Mouse (Mus musculus): ENCODE data around the gene Bod1. TPM values are rescaled to one million over a fixed set of nuclear protein-coding genes. Genes with fewer than 3 reads are reported as not detected.

Gene Bod1
- total and polyA plus RNA-seq, 2 experiments from 2014 or later, result 91.2 to 134 TPM

- no peak overlapping the region for H3K4me3 ChIP-seq (ENCODE audit: low read length)
- no peaks in the 10 kb centered on the region; the same call in 1 of the 2 replicates for H3K9me3 ChIP-seq (ENCODE audit: low read length)
- H3K27me3 ChIP-seq (ENCODE audit: insufficient read depth, low read length), result no peaks in the 10 kb centered on the region
- WGBS, result 69% methylated on average over 8 of the region's 8 CpGs
- H3K36me3 ChIP-seq (ENCODE audit: insufficient read depth, low read length), result no peaks in the 10 kb centered on the region
- DNase-seq (ENCODE audit: low spot score), result no peak
- H3K4me2 ChIP-seq (ENCODE audit: low read depth, low read length), result no peak overlapping the region
- 0 out of 2 replicates have a peak, but pooled peaks have one; percentile 24 for ATAC-seq
- no peak overlapping the region for H3K9ac ChIP-seq (replicated peaks; ENCODE audit: low read length)
- no peak overlapping the region for H3K27ac ChIP-seq
- no peaks in the 10 kb centered on the region for H3K4me1 ChIP-seq (ENCODE audit: insufficient read depth, low read length)
- TF ChIP-seq CTCF (IDR thresholded peaks at IDR 0.05; ENCODE audit: low read depth), result no peak
These were observed 31.5 kb upstream of the Bod1 start for GRCm38 (mm10) chr11:31703173-31703572.

GRCm38 (mm10) chr11:31701901-31702300 is 30.2 kb upstream of the Bod1 start:
- DNase-seq (ENCODE audit: low spot score), result no peak
- no peak overlapping the region for H3K4me2 ChIP-seq (ENCODE audit: low read depth, low read length)
- H3K9me3 ChIP-seq (ENCODE audit: low read length), result no peaks in the 10 kb centered on the region
- TF ChIP-seq CTCF (IDR thresholded peaks at IDR 0.05; ENCODE audit: low read depth), result no peak
- 92% methylated on average over 3 of the region's 3 CpGs for WGBS
- no peak overlapping the region for H3K27ac ChIP-seq
- H3K36me3 ChIP-seq (ENCODE audit: insufficient read depth, low read length), result no peaks in the 10 kb centered on the region
- no peak overlapping the region for H3K4me3 ChIP-seq (ENCODE audit: low read length)
- no peaks in the 10 kb centered on the region for H3K27me3 ChIP-seq (ENCODE audit: insufficient read depth, low read length)
- no peak for ATAC-seq
- H3K4me1 ChIP-seq (ENCODE audit: insufficient read depth, low read length), result no peaks in the 10 kb centered on the region
- no peak overlapping the region for H3K9ac ChIP-seq (replicated peaks; ENCODE audit: low read length)

DNA sequence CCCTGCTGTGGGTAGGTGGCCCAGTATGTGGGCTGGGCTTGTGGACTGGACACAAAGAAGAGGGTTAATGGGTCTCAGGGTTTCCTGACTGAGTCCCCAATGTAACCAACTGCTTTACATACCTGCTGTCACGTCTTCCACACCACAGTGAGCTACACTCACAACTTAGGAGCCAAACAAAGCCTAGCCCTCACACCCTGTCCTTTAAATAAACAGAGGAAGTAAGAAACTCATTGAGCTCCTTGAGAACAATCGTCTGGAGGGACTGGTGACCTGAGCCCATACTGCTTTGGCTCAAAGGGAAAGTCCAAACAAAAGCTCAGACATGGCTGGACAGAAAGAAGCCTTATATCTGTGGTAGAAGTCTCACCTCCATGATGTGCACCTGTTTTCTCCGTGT is 27.8 kb upstream of the Bod1 start:
- WGBS, result 58% methylated on average over 3 of the region's 3 CpGs
- Histone ChIP-seq H3K36me3 (ENCODE audit: insufficient read depth, low read length) (no peaks in the 10 kb centered on the region), H3K4me2 (ENCODE audit: low read depth, low read length) (no peak overlapping the region), H3K9me3 (ENCODE audit: low read length) (no peaks in the 10 kb centered on the region), H3K4me3 (ENCODE audit: low read length) (no peak overlapping the region), H3K9ac (replicated peaks; ENCODE audit: low read length) (no peak overlapping the region), H3K27ac (no peak overlapping the region), H3K27me3 (ENCODE audit: insufficient read depth, low read length) (no peaks in the 10 kb centered on the region), H3K4me1 (ENCODE audit: insufficient read depth, low read length) (peaks cover 4% of the 10 kb centered on the region; the same call in 1 of the 2 replicates)
- ATAC-seq (no peak), DNase-seq (ENCODE audit: low spot score) (no peak)
- no peak for TF ChIP-seq CTCF (IDR thresholded peaks at IDR 0.05; ENCODE audit: low read depth)

DNA sequence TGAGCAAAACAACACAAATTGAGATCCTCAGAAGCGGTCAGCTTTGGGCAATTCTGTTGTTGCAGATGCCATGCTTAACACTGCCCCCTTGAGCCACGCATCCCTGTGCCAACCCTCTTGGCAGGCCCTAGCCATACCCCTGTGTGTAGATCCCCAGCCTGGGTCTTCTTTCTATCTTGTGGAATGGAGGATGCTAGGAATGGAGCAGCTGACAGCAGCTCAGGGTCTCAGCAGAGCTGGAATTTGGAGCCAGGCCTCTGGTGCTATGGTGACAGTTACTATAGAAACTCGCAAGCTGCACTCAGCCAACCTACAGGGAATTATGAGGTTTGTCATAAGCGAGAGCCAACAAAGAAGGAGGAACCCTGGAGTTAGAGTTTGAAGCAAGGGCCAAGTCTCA is 23.1 kb upstream of the Bod1 start:
- H3K27me3 ChIP-seq (ENCODE audit: insufficient read depth, low read length), result no peaks in the 10 kb centered on the region
- no peaks in the 10 kb centered on the region for H3K36me3 ChIP-seq (ENCODE audit: insufficient read depth, low read length)
- WGBS, result 26% methylated on average over 4 of the region's 4 CpGs
- peak overlapping the region; percentile 84 for H3K27ac ChIP-seq
- H3K4me2 ChIP-seq (ENCODE audit: low read depth, low read length), result no peak overlapping the region
- no peaks in the 10 kb centered on the region for H3K9me3 ChIP-seq (ENCODE audit: low read length)
- TF ChIP-seq CTCF (IDR thresholded peaks at IDR 0.05; ENCODE audit: low read depth), result peak; percentile 49
- DNase-seq (ENCODE audit: low spot score) (peak; percentile 93), ATAC-seq (peak; percentile 94)
- no peak overlapping the region for H3K9ac ChIP-seq (replicated peaks; ENCODE audit: low read length)
- peaks cover 4% of the 10 kb centered on the region; the same call in 1 of the 2 replicates for H3K4me1 ChIP-seq (ENCODE audit: insufficient read depth, low read length)
- no peak overlapping the region for H3K4me3 ChIP-seq (ENCODE audit: low read length)

DNA sequence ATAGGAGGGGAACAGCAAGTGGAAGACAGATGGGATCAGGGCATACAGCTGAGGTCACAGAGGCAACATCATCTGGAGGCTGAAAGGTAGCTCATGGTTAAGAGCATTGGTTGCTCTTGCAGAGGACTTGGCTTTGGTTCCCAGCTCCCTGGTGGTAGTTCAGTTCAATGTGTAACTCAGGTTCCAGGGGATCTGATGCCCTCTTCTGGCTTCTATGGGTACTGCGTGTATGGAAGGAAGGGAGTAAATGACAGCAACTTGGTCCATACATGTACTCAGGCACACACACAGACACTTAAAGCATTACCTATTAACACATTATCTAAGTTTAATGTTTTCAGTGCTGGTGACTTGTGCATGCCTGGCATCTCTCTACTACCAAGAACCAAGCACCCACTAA is 22.4 kb upstream of the Bod1 start:
- no peak for ATAC-seq

DNA sequence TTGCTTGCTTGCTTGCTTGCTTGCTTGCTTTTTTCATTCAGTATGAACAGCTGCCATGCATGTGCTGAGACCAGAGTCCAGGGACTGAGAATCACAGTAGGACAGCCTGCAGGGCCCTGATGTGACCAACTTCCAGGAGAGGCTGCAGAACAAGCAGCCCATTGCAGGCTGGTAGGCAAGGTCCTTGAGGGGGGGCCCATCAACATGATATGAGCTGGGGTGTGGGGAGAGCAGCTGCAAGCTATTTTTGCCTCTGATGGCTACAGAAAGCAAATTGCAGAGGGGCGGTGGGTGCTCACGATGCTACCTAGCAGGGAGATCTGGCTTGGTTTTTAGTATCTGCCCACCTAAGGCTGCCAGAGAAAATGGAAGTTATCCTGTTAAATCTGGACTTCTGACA is 21.6 kb upstream of the Bod1 start:
- Histone ChIP-seq H3K9ac (replicated peaks; ENCODE audit: low read length) (no peak overlapping the region), H3K4me1 (ENCODE audit: insufficient read depth, low read length) (peaks cover 4% of the 10 kb centered on the region; the same call in 1 of the 2 replicates), H3K4me2 (ENCODE audit: low read depth, low read length) (no peak overlapping the region), H3K27ac (no peak overlapping the region), H3K4me3 (ENCODE audit: low read length) (no peak overlapping the region), H3K27me3 (ENCODE audit: insufficient read depth, low read length) (no peaks in the 10 kb centered on the region), H3K9me3 (ENCODE audit: low read length) (no peaks in the 10 kb centered on the region), H3K36me3 (ENCODE audit: insufficient read depth, low read length) (no peaks in the 10 kb centered on the region)
- no peak for ATAC-seq
- DNase-seq (ENCODE audit: low spot score), result no peak
- 83% methylated on average over 2 of the region's 2 CpGs for WGBS
- no peak for TF ChIP-seq CTCF (IDR thresholded peaks at IDR 0.05; ENCODE audit: low read depth)

More for the DNA sequence above, 22.4 kb upstream of the Bod1 start:
- Histone ChIP-seq H3K9me3 (ENCODE audit: low read length) (no peaks in the 10 kb centered on the region), H3K4me1 (ENCODE audit: insufficient read depth, low read length) (peaks cover 4% of the 10 kb centered on the region; the same call in 1 of the 2 replicates), H3K27me3 (ENCODE audit: insufficient read depth, low read length) (no peaks in the 10 kb centered on the region), H3K36me3 (ENCODE audit: insufficient read depth, low read length) (no peaks in the 10 kb centered on the region), H3K4me3 (ENCODE audit: low read length) (no peak overlapping the region), H3K27ac (peak overlapping the region; percentile 84), H3K4me2 (ENCODE audit: low read depth, low read length) (no peak overlapping the region), H3K9ac (replicated peaks; ENCODE audit: low read length) (no peak overlapping the region)
- 100% methylated on average over 1 of the region's 1 CpGs for WGBS
- peak; percentile 69 for TF ChIP-seq CTCF (IDR thresholded peaks at IDR 0.05; ENCODE audit: low read depth)
- no peak for DNase-seq (ENCODE audit: low spot score)

DNA sequence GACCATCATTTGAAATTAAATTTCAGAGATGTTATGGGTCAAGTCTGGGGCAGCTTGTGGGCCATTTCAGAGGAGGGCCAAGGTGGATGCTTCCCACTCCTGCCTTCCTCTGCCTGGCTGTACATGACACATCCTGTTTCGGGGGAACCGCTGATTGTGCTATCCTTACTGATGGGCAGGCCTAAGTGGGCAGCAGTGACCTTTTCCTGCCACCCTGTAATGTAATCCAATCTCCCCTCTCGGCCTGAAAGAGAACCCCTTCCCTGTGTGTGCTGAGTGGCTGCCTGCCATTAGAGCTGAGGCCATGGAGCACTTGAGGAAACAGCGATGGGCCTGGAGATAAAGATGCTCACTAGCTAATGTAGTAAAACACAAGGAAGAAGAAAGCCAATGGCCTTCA is 17.3 kb upstream of the Bod1 start:
- ATAC-seq (no peak), DNase-seq (ENCODE audit: low spot score) (no peak)
- Histone ChIP-seq H3K36me3 (ENCODE audit: insufficient read depth, low read length) (no peaks in the 10 kb centered on the region), H3K4me1 (ENCODE audit: insufficient read depth, low read length) (no peaks in the 10 kb centered on the region), H3K9me3 (ENCODE audit: low read length) (no peaks in the 10 kb centered on the region), H3K27ac (no peak overlapping the region), H3K27me3 (ENCODE audit: insufficient read depth, low read length) (no peaks in the 10 kb centered on the region), H3K4me2 (ENCODE audit: low read depth, low read length) (no peak overlapping the region), H3K4me3 (ENCODE audit: low read length) (no peak overlapping the region), H3K9ac (replicated peaks; ENCODE audit: low read length) (no peak overlapping the region)
- WGBS, result 81% methylated on average over 4 of the region's 4 CpGs
- TF ChIP-seq CTCF (IDR thresholded peaks at IDR 0.05; ENCODE audit: low read depth), result no peak
